Mouse (Mus musculus) cerebellum, adult 11 months (tissue): ENCODE data around the gene Trim11.
A peak's percentile ranks its signal among the peaks of the same experiment; 100 is the strongest.

Experiments
- DNase-seq: peaks from one replicate; pipeline ENCODE4 v3.0.0; 2022

Trim11 gene

DNA sequence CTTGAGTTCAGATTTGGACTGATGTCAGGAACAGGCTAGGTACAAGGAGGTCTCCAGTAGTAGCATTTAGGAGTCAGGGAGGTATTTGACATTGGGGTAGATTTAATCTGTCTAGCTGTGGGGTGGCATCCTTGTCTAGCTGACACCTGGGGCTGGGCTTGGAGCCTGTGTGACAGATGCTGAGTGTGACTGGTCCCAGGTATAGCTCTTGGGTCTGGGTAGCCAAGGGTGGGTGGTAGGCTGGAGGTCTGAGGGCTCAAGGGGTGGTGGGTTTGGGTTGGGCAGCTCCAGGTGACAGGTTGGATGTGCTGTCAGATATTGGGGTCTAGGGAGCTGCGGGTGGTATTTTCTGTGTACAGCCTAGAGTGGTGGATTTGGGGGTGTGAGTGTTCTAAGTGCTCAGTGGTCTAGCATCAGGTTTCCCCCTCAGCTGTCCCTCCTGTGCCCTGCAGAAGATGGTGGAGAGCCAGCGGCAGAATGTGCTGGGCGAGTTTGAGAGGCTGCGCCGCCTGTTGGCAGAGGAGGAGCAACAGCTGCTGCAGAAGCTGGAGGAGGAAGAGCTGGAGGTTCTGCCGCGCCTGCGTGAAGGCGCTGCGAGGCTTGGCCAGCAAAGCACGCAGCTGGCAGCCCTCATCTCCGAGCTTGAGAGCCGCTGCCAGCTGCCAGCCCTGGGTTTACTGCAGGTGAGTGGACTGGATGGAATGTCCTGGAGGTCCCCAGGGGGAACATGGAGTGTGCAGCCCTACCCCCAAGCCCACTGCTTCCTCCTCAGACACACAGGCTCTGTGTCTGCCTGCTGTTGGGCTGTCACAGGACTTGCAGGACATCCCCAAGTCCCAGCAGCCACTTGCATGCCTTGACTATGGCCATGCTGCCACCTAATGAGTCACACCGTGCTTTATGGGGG lies 3.9 kb downstream of the Trim11 start:
- no peak for DNase-seq

DNA sequence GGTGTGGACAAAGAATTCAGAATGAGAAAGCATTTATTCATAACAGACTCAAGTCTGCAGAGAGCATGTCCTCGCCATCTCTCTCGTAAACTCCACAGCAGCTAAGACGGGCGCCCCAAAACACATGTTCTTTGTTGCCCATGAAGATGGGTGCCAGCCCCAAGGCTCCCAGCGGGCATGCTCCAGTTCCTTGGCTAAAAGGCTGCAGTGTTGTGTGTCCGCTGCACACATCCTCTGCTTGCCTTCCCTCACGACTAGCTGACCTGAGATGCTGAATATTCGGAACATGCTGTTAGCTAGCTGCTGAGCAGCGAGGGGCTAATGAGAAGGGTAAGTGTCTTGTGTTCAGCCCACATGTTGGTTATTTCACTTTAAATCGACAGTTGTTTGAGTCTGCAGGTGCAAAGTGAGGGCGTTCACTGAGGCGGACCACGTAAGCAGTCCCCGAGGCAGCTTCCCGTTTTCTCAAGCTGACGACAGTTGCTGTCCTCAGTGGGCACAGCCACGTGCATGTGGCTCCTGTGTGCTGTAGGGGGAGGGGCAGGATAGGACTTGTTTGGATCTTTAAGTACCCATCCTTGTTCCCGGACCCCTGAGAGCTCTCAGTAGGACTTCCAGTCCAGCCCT lies 4.7 kb downstream of the Trim11 start:
- DNase-seq, result no peak

DNA sequence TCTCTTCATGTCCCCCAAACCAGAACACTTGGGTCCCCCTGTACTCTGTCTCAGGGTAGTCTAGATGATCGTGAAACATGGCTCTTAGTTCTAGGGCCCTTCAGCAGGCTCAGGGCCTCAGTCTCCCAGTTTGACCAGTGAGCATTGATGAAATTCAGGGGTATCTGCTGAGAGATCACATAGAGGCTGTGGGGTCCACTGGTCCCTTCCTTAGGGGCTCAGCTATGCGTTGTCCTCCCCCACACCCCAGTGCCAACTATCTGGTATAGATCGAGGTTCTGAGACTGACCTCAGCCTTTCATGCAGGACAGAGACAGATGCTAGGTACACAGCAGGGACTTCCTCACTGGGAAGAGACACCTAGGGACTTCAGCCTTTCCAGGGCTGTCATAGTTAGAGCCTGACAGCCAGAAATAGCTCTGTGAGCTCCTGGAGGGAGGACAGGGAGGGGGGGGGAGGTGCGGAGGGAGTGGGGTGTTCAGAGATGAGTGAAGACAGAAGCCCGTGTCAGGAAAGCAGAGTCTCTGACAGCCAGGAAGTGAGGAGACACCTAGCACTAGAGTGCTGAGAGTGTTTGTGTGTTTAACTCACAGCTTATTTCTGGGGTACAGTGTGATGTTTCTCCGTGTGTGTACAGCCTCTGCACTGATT lies 5.9 kb downstream of the Trim11 start:
- no peak for DNase-seq

DNA sequence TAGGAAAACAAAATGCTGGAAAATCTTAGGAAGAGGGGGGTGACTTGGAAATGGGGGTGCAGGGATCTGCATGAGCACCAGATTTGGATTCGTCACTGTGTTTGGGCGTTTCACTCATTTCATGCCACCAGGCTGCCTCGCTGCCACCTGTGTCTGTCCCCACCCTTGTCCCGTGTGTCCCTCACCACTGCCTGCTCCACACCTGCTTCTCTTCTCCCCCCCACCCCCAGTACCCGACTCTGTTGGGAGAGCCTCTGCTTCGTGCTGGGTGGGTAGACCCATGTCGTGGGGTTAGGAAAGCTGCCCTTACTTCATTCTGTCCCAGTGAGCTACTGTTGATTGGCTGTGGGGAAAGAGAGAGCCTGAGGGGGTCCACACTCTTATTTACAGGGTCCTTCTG lies 6.8 kb downstream of the Trim11 start:
- no peak for DNase-seq

DNA sequence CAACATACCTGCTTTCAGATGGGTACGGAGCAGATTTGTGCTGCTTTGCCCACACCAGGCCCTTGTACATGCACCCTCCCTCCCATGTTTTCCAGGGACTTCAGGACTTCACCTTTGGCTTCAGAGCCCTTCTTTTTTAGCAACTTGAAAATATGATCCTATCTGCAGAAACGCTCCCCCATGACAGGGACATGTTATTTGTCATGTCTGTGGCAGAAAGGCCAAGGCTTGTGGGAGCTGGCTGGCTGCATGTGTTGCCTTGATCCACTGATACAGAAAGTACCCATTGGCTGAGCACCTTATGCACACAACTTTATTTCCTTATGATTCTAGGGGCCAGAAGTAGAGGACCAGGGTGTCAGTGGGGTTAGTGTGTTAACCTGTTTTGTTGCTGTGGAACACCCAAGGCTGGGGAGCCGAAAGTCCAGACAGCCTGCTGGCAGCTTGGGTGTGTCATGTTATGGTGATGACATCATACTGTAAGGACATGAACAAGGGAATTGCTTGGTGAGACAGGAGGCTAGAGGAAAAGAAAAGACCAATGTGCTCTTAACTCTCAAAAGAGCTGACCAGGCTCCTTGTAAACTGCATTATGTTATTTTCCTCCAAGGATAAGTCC lies 7.5 kb downstream of the Trim11 start:
- no peak for DNase-seq

DNA sequence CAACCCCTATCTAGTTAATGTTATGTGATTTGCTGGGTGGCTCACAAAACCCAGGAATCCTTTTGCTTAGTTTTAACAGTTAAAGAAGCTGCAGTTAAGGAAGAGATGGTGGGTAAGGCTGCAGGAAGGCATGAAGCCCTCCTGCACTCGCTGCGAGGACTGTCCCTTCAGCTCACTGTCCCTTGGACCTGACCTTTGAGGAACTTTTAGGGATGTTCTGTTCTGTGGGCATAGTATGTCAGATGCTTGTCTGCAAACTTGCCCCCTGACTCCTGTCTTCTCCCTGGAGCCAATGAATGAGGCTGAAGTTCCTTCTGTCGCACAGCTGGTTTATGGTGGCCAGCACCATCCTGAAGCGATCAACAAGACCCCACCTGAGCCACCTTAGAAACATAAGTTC lies 11.3 kb downstream of the Trim11 start:
- DNase-seq, result no peak

DNA sequence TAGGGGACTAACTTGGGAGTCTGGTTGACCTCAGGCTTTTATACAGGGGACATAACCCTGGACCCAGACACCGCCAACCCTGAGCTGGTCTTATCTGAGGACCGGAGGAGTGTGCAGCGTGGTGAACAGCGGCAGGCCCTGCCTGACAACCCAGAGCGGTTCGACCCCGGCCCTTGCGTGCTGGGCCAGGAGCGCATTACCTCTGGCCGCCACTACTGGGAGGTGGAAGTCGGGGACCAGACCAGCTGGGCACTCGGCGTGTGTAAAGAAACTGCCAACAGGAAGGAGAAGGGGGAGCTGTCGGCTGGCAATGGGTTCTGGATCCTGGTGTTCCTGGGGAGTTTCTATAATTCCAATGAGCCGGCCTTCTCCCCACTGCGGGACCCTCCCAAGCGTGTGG lies 12.2 kb downstream of the Trim11 start:
- DNase-seq, result no peak

DNA sequence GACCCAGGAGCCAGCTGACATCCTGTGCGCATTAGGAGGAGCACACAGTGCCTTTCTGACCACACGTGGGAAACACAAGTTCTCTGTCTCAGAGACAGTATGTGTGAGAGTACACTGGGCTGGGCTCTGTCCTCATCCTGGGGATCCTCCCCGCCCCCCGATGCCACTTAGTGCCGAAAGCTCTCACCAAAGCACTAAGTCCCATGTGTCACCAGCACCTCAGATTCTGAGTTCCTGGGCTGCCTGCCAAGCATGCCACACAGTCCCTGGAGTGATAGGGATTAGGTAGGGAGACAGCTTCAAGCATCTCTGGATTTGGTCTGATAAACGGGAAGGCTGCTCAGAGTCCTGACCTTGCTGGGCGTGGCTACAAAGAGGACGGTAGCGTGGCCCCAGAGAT lies 12.9 kb downstream of the Trim11 start:
- no peak for DNase-seq

DNA sequence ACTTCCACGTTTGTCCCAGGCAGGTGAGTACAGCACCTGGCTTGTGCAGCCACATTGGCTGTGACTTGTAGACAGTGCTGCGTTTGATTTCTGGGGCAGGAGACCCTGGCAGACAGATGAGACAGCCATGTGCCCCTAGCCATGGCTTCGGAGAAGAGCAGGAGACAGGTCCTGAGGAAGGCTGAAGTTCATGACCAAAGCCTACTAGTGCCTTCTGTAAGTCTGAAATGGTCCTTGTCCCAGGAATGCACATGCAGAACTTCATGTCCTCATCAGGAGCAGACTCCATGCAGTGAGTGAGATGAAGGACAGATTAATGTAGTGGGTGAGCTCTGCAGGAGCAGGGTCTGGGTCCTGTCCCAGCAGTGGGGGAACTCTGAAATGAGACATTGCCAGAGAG lies 14.0 kb downstream of the Trim11 start:
- no peak for DNase-seq

DNA sequence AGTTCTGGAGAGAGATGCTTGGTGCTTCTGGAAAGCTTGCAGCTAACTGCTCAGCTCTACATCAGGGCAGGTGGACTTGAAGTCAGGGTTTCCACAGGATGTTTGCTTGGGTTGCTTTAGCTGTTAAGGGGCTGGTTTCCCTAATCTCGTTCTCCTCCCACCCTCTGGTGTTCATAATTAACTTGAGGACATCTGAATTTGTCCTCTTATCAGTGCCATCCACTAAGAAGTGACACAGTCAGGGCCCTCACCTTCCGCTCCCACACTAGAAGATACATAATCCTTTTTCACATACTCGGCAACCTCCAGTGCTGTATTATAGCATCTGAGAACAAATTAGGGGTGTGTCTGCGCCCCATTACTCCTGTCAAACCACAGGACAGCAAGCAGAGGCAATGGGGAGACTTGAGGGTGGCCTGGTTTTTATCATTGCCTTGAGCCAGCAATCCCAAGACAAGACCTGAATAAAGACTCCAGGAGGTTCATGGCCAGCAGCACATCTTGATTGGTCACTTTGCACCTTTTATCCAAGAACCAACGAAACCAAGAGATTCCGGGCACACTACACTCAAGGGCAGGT lies 15.3 kb downstream of the Trim11 start:
- DNase-seq, result no peak

DNA sequence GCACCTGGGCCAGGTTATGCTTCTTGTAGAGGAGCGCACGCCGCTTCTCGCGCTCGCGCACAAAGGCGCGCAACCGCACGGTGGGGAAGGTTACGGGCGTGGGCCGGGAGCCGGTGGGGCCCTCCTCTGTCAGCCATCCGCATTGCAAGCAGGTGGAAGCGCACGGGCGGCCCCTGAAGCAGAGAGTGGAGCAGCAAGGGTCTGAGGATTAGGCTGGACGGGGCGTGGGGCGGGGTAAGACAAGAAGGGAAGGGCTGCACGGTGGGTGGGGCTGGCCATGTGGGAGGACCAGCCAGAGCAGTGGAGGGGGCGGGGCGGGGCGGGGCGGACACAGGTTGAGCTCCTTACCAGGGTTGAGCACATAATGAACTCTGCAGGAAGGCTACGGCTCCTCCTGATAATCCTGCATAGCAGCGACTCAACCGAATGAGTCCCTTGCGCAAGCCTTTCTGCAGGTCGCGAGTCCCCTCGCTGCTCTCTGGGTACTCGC lies 16.5 kb downstream of the Trim11 start:
- peak; percentile 34 for DNase-seq

DNA sequence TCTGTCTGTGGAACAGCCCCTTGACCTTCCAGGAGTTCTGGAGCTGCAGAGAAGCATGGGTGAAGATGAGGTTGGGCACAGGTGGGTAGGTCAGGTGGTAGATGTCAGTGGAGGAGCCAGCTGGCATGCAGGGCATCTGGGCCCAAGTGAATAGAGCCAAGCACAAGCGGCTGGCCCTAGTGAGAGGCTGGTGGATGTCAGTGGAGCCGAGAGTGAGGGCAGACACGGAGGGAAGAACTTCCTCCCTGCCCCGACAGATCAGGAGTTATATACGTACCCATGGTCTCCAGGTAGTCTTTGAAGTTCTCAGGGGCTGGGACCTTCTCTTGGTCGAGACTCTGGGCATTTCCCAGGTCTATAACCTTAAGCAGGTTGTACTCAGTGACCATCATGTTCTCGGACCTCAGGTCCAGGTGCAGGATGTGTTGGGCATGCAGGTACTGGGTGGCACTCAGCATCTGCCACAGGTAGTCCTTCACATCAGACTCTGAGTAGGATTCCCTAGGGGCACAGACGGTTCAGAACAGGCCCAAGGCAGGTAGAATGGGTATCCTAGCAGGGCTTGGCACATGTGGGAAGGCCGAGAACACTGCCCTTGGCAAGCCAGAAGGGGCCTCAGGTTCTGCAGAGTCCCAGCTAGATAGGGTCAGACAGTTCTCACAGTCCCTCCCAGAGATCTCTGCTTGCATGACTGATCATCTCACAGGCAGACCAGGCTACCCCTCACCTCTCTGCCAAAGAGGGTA lies 17.3 kb downstream of the Trim11 start:
- DNase-seq, result no peak

DNA sequence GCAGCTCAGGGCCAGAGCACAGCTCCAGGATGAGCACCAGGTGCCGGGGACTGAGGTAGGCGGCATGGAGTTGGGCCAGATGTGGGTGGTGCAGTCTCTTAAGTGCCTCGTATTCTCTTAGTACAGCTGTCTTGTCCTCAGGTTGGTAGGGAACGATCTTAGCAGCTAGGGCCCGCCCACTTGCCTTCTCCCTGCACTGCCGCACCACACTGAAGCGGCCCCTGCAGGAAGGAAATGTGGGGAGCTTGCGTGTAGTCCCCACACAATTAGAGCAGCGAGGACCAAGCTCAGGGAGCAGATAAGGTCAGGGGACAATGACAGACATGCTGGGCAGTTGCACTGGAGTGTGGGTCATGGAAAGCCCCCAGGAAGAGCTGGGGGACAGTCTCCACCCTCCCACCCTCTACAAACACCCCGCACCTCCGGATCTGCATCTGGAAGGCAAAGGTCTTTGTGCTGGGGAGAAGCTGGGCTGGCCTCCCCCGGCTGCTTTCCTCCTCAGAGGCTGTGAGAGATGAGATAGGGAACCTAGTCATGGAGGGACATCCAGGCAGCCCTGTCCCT lies 18.0 kb downstream of the Trim11 start:
- DNase-seq, result no peak

DNA sequence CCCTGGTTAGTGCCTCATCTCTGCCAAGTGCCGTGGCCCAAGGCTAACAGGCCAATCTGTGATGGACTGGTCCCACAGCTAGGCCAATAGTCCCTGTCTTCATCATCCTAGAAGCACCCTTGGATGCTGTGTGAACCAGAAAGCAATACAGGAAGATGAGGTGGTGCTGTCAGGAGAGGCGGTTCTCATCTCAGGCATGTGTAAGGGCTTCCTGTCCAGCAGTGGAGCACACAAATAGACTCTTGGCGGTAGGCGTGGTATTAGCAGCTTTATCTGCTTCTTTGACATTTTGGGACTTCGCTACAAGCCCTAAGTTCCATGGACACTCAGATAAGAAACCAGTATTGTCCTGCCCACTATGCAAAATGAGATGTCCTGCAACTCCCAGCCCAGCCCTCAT lies 19.6 kb downstream of the Trim11 start:
- no peak for DNase-seq

DNA sequence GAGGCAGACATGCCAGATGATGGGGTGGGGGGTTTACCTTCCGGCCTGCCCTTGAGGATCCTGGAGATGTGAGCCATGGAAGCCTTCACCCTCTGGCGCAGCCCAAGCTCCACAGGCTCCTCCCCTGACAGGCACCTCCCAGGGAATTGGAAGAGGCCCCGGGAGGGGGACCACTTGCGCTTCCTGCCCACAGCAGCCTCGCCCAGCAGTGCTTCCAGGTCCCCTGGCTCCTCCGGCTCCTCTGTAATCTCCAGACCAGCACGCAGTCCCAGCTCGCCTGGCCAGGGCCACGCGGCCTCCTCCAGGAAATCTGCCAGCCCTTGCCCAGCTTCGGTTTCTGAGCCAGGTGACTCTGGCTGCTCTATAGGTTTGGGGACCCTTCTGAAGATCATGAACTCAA lies 21.3 kb downstream of the Trim11 start:
- DNase-seq, result no peak

DNA sequence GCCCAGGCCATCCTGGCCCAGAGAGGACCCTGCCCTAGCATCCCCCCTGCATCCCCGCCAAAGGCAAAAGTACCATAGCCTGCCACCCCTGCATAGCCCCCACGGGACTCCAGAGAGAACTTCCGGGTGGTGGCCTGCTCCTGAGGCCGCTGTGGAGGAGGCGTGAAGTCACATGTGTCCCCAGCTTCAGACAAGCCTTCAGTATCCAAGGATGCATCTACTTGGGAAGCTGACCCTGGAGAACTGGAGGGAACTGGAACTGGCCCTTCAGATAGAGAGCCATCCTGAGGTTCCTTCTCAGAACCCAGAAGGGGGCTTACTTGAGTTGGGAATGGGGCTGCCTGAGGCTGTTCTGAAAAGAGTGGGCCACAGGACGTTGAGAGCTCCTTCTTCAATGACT lies 21.9 kb downstream of the Trim11 start:
- DNase-seq, result no peak

DNA sequence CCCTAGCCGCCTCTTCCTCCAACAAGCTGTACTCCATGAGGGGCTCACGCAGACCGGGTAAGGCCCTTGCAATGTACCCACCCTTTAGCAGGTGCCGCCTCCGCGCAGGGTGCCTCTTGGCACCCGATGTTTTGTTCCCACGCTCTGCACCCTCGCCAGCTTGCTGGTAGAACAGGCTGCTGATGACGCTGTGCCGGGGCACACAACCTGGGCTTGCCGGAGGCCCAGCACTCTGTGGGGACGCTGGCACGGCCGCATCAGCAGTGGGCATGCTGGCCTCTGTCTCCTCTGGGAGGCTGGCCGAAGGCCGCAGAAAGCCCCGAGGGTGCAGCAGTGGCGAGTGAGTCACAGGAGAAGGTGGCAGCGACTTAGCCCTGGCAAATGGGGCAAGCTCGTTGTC lies 22.7 kb downstream of the Trim11 start:
- no peak for DNase-seq

DNA sequence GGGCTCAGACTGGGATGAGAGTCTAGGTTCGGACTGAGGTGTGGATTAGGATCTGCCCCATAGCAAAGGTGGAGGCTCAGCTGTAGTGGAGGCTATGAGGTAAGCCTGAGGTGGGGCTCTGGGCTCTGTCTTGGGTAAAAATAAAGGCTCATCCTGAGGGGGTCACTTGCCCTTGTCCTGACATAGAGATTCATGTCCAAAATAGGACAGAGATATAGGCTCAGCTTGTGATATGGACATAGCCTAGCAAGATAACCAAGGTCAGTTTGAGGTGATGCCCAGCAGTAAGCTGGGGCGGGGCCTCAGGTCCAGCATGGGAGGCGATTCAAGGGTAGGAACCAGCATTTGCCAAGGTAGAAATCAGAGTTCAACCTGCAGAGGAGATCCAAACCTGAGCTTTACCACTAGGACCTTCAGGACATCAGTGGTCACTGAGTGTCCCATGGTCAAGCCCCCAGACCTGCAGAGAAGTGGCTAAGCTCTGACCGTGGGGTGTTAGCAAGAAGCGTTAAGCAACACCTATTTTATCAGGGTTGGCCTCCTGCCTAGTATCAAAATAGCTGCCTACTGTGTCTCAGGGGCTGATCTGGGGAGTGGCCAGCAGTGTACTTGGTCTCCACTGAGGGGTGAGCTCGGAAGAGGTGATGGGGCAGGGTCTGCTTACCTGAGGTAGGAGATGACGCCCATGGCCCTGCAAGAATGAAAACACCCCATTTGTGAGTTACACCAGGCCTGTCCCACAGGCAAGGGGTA lies 24.6 kb downstream of the Trim11 start:
- DNase-seq, result no peak

DNA sequence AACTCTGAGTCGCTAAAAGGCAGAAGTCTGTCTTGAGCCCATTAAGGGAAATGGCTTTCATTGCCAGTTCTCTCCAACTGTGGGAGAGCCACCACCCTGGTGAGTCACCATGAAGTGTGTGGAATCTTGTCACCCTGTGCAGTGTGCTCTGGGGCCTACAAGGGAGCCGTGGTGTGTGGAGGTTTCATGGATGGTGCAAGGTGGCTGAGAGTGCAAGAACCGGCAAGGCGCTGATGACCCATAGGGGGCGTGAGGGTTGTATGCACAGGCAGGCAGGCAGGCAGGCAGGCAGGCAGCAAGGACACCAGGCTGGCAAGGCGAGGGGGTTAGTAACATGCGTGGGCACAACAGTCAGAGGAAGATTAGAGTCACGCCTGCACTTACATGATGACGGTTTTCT lies 37.2 kb downstream of the Trim11 start:
- DNase-seq, result no peak

DNA sequence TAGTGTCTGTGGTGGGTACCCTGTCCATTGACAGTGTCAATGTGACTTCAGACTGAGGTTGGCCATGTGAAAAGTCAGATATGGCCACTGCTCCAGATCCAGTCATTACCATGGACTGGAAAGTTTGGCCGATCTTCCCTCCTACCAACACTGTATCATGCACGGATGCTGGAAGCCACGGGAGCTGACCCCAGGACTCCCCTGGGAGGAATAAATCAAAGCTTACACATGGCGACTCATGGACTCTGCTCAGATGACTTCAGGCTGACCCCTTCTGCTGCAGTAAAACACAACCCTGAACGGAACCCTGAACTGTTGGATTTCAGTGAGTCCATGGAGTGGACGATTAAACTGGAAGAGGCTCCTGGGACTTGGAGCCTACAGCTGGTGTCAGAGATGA lies 48.5 kb downstream of the Trim11 start:
- DNase-seq, result no peak

DNA sequence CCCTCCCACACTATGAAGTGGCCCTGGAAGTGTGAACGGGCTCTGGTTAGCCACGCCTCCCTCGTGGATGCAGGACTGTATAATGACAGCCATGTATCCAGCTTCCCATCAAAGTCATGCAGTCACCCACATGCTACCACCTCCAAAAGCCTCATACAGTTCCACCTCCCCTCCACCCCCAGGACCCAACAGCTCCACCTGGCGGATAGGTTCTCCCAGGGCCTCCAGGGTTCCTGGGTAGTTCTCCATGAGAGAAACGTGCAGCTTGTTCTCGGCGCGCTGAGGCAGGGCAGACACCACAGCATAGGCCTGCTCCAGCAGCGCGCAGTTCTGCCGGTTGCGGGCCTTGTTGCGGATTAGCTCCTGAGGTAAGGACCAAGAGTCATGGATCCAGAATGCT lies 51.1 kb downstream of the Trim11 start:
- no peak for DNase-seq
